Mouse (Mus musculus): ENCODE data around the gene Fam216b. TPM values are rescaled to one million over a fixed set of nuclear protein-coding genes. Genes with fewer than 3 reads are reported as not detected.

The Fam216b gene
- total and polyA plus RNA-seq, 3 experiments = not detected

DNA sequence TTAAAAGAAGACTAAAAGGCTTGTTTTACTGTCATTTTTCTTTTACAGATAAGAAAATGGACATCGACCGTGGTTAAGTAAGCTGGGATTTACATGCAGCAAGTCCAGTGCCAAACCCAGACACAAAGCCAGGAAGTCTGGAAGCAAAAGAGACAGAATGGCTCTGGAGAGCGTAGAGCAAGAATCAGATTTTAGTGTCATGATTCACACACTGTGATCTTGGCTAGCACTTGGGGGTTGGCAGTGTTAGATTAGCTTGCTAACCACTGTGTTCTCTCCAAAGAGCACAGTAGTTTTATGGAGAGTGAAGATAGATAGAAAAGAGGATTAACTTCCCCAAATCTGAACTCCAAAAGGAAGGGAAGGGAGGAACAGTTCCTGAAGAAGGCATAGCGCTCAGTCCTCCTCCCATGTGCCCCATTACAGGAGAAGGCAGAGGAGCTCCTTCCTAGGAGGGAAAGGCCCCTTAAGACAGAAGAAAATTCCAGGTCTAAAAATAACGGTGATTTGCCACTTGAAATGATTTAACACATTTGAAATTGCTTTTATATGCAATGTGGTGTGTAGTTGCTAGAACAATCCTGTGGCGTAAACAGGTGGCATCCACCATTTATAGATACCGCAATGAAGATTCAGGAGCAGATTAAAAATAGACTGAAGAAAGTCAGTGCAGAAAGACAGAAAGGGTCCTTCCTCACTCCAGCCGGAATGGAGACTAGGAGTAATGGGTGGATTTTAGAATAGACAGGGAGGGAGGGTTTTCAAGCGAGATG, 22.7 kb downstream of the Fam216b start:
- dilution Hi-C loops (cut with MboI; ENCODE audit: extremely low pct_ligation_motif_present, extremely low pct_unique_long_range_greater_than_20kb, low sequenced_read_pairs) (no loop called here), in situ Hi-C loops (cut with MboI; ENCODE audit: low pct_ligation_motif_present, low pct_unique_long_range_greater_than_20kb, low sequenced_read_pairs) (no loop called here)
- no peaks in the 10 kb centered on the region for H3K4me1 ChIP-seq (ENCODE audit: control insufficient read depth in 1 of 2, insufficient read depth in 2 of 2)
- no peaks in the 10 kb centered on the region for H3K27me3 ChIP-seq (replicated peaks)
- TF ChIP-seq ELF1 (IDR thresholded peaks at IDR 0.05; ENCODE audit: low read depth, low read length) = no peak
- no peak for TF ChIP-seq TBP (conservative IDR thresholded peaks at IDR 0.05; ENCODE audit: low read depth, low read length)
- no peak for TF ChIP-seq ETS1 (conservative IDR thresholded peaks at IDR 0.05; ENCODE audit: low read depth, low read length)
- no peak for TF ChIP-seq RCOR1 (conservative IDR thresholded peaks at IDR 0.05; ENCODE audit: low read depth, low read length)
- no peak for TF ChIP-seq SMC3 (IDR thresholded peaks at IDR 0.05; ENCODE audit: low read depth, low read length)
- TF ChIP-seq USF2 (conservative IDR thresholded peaks at IDR 0.05; ENCODE audit: low read depth, low read length) = no peak
- no peak for TF ChIP-seq ZNF384 (IDR thresholded peaks at IDR 0.05; ENCODE audit: low read depth, low read length)
- no peak for TF ChIP-seq UBTF (IDR thresholded peaks at IDR 0.05; ENCODE audit: low read depth, low read length)
- TF ChIP-seq POLR2A (IDR thresholded peaks at IDR 0.05; ENCODE audit: low read depth, low read length) = no peak
- no peak for TF ChIP-seq E2F4 (IDR thresholded peaks at IDR 0.05; ENCODE audit: insufficient replicate concordance, low read depth, low read length)
- no peak for TF ChIP-seq IRF4 (IDR thresholded peaks at IDR 0.05; ENCODE audit: low read depth, low read length)
- TF ChIP-seq MAX (IDR thresholded peaks at IDR 0.05; ENCODE audit: low read length) = no peak
- TF ChIP-seq USF1 (IDR thresholded peaks at IDR 0.05; ENCODE audit: low read depth, low read length) = no peak
- TF ChIP-seq ZKSCAN1 (IDR thresholded peaks at IDR 0.05; ENCODE audit: borderline replicate concordance, low read depth, low read length) = no peak
- TF ChIP-seq POLR2AphosphoS2 (IDR thresholded peaks at IDR 0.05; ENCODE audit: low read depth, low read length) = no peak
- no peak for TF ChIP-seq KAT2A (IDR thresholded peaks at IDR 0.05; ENCODE audit: insufficient replicate concordance, low read length)
- TF ChIP-seq BHLHE40 (IDR thresholded peaks at IDR 0.05; ENCODE audit: low read depth, low read length) = no peak
- no peak for TF ChIP-seq PAX5 (IDR thresholded peaks at IDR 0.05; ENCODE audit: low read length)
- TF ChIP-seq CHD1 (IDR thresholded peaks at IDR 0.05; ENCODE audit: low read depth, low read length) = no peak
- H3K79me2 ChIP-seq (replicated peaks; ENCODE audit: control insufficient read depth, extremely low read depth, insufficient read depth, poor library complexity, severe bottlenecking) = no peaks in the 10 kb centered on the region
- H3K9me3 ChIP-seq (replicated peaks; ENCODE audit: low read length) = no peaks in the 10 kb centered on the region
- H3K27ac ChIP-seq (ENCODE audit: insufficient read depth, low read depth) = no peak overlapping the region
- H3K36me3 ChIP-seq (replicated peaks in 1 of 2; ENCODE audit: control insufficient read depth in 1 of 2, insufficient read depth in 1 of 2, low read length in 1 of 2) = no peaks in the 10 kb centered on the region
- no peak for DNase-seq (ENCODE audit: extremely low read depth)
- no peak overlapping the region for H3K4me3 ChIP-seq (replicated peaks in 1 of 3; ENCODE audit: low read depth in 2 of 3, low read length in 2 of 3, poor library complexity in 1 of 3)
- H3K4me2 ChIP-seq (ENCODE audit: insufficient read depth, low read depth, poor library complexity, severe bottlenecking) = no peak overlapping the region
- no peak overlapping the region for H3K9ac ChIP-seq (ENCODE audit: insufficient read depth, low read depth)

DNA sequence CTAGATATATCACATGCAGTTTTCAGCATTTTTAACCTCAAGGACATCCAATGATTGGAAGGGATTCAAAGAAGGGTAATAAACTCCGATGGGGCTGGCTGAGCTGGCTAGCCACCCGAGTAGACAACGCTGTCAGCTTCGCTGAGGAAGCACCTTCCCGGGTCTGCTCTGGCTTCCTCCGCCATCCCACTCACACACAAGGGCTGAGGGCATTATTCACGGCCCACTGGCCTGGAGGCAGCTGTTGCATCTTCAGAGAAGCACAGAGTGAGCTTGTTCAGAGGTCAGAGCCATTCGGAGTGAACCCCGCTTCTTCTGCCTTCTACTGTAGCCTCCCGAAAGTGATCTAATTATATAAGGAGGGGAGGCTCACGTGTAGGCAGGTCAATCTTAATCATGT, 26.3 kb downstream of the Fam216b start:
- Histone ChIP-seq H3K36me3 (replicated peaks in 1 of 2; ENCODE audit: control insufficient read depth in 1 of 2, insufficient read depth in 1 of 2, low read length in 1 of 2) (no peaks in the 10 kb centered on the region), H3K9ac (ENCODE audit: insufficient read depth, low read depth) (no peak overlapping the region)
- dilution Hi-C loops (cut with MboI; ENCODE audit: extremely low pct_ligation_motif_present, extremely low pct_unique_long_range_greater_than_20kb, low sequenced_read_pairs) = no loop called here

More for the DNA sequence above, 26.3 kb downstream of the Fam216b start:
- Histone ChIP-seq H3K9me3 (replicated peaks; ENCODE audit: low read length) (no peaks in the 10 kb centered on the region), H3K4me1 (ENCODE audit: control insufficient read depth in 1 of 2, insufficient read depth in 2 of 2) (no peaks in the 10 kb centered on the region), H3K27me3 (replicated peaks) (no peaks in the 10 kb centered on the region), H3K4me3 (replicated peaks in 1 of 3; ENCODE audit: low read depth in 2 of 3, low read length in 2 of 3, poor library complexity in 1 of 3) (no peak overlapping the region), H3K4me2 (ENCODE audit: insufficient read depth, low read depth, poor library complexity, severe bottlenecking) (no peak overlapping the region), H3K27ac (ENCODE audit: insufficient read depth, low read depth) (no peak overlapping the region), H3K79me2 (replicated peaks; ENCODE audit: control insufficient read depth, extremely low read depth, insufficient read depth, poor library complexity, severe bottlenecking) (no peaks in the 10 kb centered on the region)
- in situ Hi-C loops (cut with MboI; ENCODE audit: low pct_ligation_motif_present, low pct_unique_long_range_greater_than_20kb, low sequenced_read_pairs) = no loop called here
- TF ChIP-seq ZKSCAN1 (IDR thresholded peaks at IDR 0.05; ENCODE audit: borderline replicate concordance, low read depth, low read length) (no peak), RCOR1 (conservative IDR thresholded peaks at IDR 0.05; ENCODE audit: low read depth, low read length) (no peak), TBP (conservative IDR thresholded peaks at IDR 0.05; ENCODE audit: low read depth, low read length) (no peak), PAX5 (IDR thresholded peaks at IDR 0.05; ENCODE audit: low read length) (no peak), KAT2A (IDR thresholded peaks at IDR 0.05; ENCODE audit: insufficient replicate concordance, low read length) (no peak), GABPA (IDR thresholded peaks at IDR 0.05; ENCODE audit: insufficient replicate concordance, low read depth, low read length) (no peak), ETS1 (conservative IDR thresholded peaks at IDR 0.05; ENCODE audit: low read depth, low read length) (no peak)
- no peak for DNase-seq (ENCODE audit: extremely low read depth)
